Mouse (Mus musculus) cerebral cortex, adult 2 months (tissue): Measurements from ENCODE around the gene Mybbp1a.

Experiments used
- WGBS: fragments of 180-500 bp; shearing (Covaris S2); methylation state at CpG from one replicate; pipeline ENCODE4 v1.1.7; 2018; 5-methylcytosine and 5-hydroxymethylcytosine counted together

The Mybbp1a gene

DNA sequence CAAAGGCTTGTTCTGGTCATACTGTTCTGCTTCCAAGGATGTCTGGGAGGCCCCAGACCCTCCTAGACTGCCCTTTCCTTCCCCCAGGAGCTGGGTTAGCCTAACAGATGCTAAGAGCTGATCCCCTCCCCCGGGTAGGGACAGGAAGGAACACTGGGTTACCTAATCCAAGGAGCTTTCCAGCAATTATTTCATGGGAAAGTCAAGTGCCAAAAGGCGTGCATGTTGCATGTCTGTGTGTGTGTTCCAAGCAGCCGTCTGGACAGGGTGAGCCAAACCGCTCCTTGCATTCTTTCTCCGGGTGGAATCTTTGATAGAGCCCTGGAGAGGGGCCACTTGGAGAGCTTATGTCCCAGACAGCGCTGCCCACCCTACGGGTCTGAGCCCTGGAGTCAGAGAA is 28.1 kb upstream of the Mybbp1a start:
- WGBS, result 93% methylated on average over 7 of the region's 7 CpGs

DNA sequence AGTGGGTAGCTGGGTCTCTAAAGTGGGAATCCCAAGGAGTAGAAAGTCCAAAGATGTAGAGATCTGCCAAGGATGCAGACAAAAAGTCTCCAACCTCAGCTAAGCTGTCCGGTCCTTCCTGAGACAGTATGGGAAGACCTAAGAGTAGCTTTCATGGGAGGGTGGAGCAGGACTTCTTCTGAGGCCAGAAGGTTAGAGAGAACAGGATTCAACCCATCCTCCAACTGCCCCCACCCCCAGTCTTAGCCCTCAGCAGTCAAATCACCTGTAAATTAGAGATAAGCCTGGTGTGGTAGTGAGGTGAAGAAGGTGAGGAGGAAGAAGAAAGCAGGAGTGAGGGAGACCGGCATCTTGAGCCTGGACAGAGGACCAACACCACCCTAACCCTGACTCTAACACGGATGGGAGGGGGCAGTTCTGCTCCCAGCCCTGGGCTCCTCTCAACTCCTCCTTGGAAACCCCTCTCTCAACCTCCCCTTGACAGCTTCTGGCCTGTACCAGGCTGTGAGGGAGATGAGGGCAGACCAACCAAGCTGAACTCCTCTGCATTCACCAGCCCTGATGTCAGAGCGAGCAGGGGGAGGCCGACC is 27.5 kb upstream of the Mybbp1a start:
- 82% methylated on average over 5 of the region's 5 CpGs for WGBS

DNA sequence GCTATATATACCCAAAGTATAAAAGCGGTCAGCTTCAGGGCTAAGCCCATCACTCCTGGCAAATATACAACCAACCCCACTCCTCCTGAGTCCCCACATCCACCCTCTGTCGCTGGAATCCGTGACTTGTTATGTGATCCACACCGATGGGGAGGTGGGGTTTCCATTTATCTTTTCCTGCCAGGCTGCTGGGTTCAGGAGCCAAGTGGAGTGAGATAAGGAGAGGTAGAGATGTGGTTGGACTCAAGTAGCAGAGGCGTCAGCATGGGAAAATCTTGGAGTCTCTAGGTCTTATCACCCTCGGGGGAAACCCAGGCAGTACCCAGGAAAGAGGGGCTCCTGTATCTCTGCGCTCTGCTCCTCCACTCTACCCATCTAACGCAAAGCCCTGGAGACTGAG is 26.0 kb upstream of the Mybbp1a start:
- WGBS, result 87% methylated on average over 8 of the region's 8 CpGs

DNA sequence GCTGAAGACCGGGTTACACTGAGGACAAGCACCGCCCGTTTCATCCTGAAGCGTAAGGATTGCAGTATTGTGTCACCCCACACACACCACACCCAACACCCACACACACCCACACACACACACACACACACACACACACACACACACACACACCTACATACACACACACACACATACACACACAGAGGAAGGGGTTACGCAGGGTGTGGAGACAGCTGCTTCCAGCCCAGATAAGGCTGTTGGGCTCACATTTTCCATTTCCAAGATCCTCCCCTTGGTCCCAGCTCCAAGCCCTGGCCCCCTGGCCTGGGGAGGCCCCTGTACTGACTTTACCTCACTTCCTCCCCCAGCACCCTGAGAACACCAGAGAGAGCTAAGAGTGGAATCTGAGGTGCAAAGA is 24.5 kb upstream of the Mybbp1a start:
- 88% methylated on average over 5 of the region's 5 CpGs for WGBS

GRCm38 (mm10) chr11:72417376-72417775 is 23.8 kb upstream of the Mybbp1a start:
- 75% methylated on average over 4 of the region's 4 CpGs for WGBS

DNA sequence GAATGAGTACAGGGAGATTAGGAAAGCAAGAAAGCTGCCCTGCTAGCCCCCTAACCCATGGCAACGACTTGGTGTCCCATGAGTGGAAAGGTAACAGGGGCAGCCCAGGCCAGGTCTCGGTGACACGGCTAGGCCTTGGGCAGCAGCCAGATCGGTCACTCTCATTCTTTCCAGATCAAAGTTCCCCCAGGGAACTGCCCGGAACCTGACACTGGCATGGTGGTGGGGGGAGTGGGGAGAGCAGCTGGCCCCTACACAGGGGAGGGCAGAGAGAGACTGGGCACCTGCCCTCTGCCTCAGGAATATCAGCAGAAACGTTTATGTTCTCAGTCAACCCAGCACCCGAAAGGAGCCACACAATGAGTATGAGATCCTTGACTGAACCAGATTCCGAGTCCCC is 22.9 kb upstream of the Mybbp1a start:
- WGBS, result 77% methylated on average over 8 of the region's 8 CpGs

DNA sequence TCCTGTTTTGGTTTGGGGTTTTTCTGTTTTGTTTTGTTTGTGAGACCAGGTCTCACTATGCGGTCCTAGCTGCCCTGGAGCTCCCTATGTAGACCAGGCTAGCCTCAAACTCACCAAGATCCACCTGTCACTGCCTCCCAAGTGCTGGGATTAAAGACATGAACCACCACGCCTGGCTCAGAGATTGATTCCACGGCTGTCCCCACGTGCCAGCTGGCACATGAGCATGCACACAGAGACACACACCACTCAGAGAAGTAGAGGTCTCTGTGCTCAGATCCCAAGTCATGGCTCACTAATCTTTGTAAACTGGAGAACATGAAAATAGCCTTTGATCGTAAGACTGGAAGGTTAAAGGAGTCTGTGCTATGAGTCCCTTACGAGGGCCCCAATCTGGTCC is 22.1 kb upstream of the Mybbp1a start:
- 91% methylated on average over 6 of the region's 6 CpGs for WGBS

DNA sequence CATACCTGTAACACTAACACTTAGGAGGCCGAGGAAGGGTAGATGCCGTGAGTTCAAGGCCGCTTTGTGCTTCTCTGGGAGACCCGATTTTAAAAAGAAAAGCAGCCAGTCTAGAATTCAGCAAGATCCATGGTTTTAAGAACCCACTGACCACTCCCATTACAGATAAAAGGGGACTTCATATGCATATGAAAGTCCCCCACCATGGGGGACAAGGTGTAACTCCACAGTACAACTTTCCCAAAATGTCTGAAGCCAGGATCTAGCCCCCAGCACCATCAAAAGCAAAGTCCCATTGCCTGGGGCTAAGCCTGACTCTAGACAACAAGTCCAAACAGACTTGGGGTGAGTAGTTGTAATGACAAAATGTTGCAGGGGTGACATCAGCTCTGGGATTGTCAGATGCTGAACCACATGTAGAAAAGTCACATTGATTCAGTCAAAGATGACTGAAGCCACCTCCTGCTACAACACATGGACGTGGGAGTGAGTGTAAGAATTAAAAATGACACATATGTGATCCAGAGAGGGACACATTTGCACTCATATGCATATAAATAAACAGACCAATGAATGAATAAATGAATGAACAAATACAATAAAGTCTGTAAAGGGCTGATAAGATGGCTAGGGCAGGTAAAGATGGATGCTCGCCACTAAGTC is 20.6 kb upstream of the Mybbp1a start:
- 91% methylated on average over 6 of the region's 6 CpGs for WGBS

DNA sequence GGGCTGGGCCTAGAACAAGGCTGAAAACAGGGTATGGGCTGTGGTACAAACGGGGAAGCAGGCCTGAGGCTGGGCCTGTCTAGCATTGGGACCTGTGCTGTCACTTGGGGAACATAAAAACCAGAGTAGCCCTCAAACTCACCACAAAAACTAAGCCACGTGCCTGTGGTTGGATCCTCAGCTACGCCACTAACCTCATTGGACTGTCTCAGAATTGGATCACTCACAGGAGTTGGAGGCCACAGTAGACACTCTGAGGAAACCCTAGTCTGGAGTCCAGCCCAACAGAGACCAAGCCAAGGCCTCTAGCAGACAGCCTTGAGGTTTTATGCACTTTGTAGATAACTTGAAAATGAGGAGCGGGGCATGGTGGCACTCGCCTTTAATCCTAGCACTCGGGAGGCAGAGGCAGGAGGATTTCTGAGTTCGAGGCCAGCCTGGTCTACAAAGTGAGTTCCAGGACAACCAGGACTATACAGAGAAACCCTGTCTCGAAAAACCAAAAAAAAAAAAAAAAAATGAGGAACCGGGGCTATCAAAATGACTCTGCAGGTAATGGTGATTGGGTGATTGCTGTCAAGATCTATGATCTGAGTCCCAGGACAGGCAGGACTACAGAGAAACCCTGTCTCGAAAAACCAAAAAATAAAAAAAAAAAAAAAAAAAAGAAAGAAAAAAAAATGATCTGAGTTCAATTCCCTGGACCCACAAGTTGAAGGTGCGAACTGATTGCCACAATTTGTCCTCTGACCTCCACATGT is 19.5 kb upstream of the Mybbp1a start:
- WGBS, result 94% methylated on average over 11 of the region's 11 CpGs

DNA sequence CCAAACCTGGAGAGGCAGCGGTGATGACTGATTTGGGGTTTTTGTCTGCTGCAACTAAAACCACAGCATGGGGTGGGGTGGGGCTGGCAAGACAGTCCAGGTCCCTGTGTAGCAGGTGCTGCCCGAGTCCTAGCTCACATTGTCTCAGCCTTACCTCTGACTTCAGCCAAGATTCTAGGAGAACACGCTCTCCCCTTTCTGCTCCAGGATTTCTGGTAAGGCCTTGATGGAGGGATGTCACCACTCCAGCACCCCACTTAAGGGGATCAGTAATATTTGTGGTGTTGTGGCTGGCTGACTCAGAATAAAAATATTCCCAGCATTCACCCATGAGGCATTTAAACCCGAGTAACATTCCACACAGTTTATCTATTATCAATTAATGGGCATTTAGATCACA is 17.5 kb upstream of the Mybbp1a start:
- 93% methylated on average over 4 of the region's 4 CpGs for WGBS

- WGBS, result 2% methylated on average over 5 of the region's 5 CpGs
Measured at GRCm38 (mm10) chr11:72428694-72429093, 12.5 kb upstream of the Mybbp1a start.

GRCm38 (mm10) chr11:72429288-72429690 is 11.9 kb upstream of the Mybbp1a start:
- 42% methylated on average over 7 of the region's 7 CpGs for WGBS

- 67% methylated on average over 9 of the region's 9 CpGs for WGBS
Measured at GRCm38 (mm10) chr11:72430311-72431068, 10.7 kb upstream of the Mybbp1a start.

- 76% methylated on average over 11 of the region's 11 CpGs for WGBS
Measured at GRCm38 (mm10) chr11:72434963-72435693, 6.0 kb upstream of the Mybbp1a start, which contains the start of gene Ggt6. Gene Ggt6 (plus strand): TSS chr11:72435526.

DNA sequence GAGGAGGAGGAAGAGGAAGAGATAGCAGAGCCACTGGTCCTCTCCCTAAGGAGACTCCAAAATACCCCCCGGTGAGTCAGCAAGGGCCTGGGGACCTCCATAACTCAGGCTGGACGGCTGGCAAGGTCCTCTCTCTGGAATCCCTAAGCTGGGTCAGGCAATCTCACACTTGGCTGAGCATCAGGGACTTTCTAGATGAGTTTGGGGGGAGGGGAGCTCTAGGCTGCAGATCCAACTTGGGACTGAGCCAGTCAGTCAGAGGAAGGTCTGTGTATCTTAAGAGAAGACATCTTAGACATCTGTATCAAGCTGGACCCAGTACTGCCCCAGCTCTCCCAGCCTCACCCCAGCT is 5.5 kb upstream of the Mybbp1a start:
- 57% methylated on average over 2 of the region's 2 CpGs for WGBS

- WGBS, result 66% methylated on average over 5 of the region's 5 CpGs
Measured at GRCm38 (mm10) chr11:72436271-72436670, 4.9 kb upstream of the Mybbp1a start.

- WGBS, result 71% methylated on average over 16 of the region's 16 CpGs
Measured at GRCm38 (mm10) chr11:72436756-72437650, 4.2 kb upstream of the Mybbp1a start.

GRCm38 (mm10) chr11:72438411-72438810 is 2.7 kb upstream of the Mybbp1a start:
- WGBS, result 58% methylated on average over 4 of the region's 4 CpGs

DNA sequence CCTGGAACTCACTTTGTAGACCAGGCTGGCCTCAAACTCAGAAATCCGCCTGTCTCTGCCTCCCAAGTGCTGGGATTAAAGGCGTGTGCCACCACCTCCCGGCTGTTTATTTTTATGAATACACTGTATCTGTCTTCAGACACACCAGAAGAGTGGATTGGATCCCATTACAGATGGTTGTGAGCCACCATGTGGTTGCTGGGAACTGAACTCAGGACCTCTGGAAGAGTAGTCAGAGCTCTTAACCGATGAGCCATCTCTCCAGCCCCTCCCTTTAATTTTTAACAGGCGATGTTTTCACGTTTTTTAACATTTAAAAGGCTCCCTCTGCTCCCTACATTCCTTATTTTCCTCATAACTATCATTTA is 574 bp upstream of the Mybbp1a start:
- WGBS, result 16% methylated on average over 6 of the region's 6 CpGs

GRCm38 (mm10) chr11:72446311-72447105 is 5.4 kb downstream of the Mybbp1a start:
- WGBS, result 87% methylated on average over 6 of the region's 6 CpGs
